Mouse (Mus musculus): ENCODE data around the gene Slc6a6. TPM values are rescaled to one million over a fixed set of nuclear protein-coding genes. Genes with fewer than 3 reads are reported as not detected.

Slc6a6 gene
- polyA plus RNA-seq, 1 experiment from 2014 or later = 48.4 TPM

DNA sequence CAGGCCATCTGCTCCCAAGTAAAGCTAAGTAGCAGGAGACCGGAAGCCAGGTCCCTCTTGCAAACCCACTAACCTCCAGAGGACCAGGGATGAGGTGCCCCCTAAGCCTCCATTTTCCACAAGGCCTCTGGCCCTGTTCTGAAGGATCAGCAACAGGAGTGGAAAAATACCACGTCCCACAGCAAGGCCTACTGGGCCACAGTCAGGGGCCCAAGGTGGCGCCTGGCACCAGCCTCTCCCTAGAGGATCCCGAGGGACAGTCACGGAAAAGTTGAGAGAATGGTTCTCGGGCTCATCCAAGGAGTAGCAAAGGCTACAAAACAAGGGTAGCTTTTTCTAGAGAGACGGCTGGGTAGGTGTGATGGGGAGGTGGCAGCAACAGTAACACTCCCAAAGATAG lies 53.6 kb downstream of the Slc6a6 start:
- no peak overlapping the region for H3K4me3 ChIP-seq
- 80% methylated on average over 7 of the region's 7 CpGs for WGBS
- peaks cover 29% of the 10 kb centered on the region; the same call in 1 of the 2 replicates for H3K4me1 ChIP-seq
- H3K9me3 ChIP-seq = no peaks in the 10 kb centered on the region
- ATAC-seq (ENCODE audit: borderline replicate concordance, extremely low read depth, low FRiP score, low TSS enrichment) = no peak
- H3K27me3 ChIP-seq = no peaks in the 10 kb centered on the region
- peaks cover 47% of the 10 kb centered on the region for H3K36me3 ChIP-seq
- H3K27ac ChIP-seq = peak overlapping the region; percentile 19; the same call in 1 of the 2 replicates
- H3K9ac ChIP-seq = no peak overlapping the region
- no peak overlapping the region for H3K4me2 ChIP-seq

GRCm38 (mm10) chr6:91738058-91738457 lies 54.2 kb downstream of the Slc6a6 start:
- Histone ChIP-seq H3K4me3 (no peak overlapping the region), H3K9ac (no peak overlapping the region), H3K4me1 (peaks cover 29% of the 10 kb centered on the region; the same call in 1 of the 2 replicates), H3K27ac (peak overlapping the region; percentile 19), H3K36me3 (peaks cover 49% of the 10 kb centered on the region), H3K9me3 (no peaks in the 10 kb centered on the region), H3K27me3 (no peaks in the 10 kb centered on the region), H3K4me2 (no peak overlapping the region)
- 36% methylated on average over 5 of the region's 5 CpGs for WGBS
- ATAC-seq (ENCODE audit: borderline replicate concordance, extremely low read depth, low FRiP score, low TSS enrichment) = 0 out of 2 replicates have a peak, but pooled peaks have one; percentile 2

DNA sequence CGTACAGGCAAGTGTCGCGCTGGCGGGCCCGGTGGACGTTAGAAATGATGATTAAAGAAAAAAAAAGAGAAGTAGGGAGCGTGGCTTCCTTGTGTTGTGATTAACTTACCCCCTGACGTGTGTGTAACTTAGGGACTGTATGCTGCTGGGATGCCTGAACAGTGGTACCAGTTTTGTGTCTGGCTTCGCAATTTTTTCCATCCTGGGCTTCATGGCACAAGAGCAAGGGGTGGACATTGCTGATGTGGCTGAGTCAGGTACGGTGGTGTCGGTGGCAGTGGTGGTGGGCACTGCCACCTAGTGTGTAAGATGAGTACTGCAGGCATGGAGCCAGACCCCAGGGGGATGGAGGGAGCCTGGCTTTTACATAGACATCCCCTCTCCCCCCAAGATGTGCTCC lies 57.2 kb downstream of the Slc6a6 start:
- Histone ChIP-seq H3K4me1 (peaks cover 26% of the 10 kb centered on the region; the same call in 1 of the 2 replicates), H3K36me3 (peaks cover 46% of the 10 kb centered on the region), H3K4me3 (no peak overlapping the region), H3K9me3 (no peaks in the 10 kb centered on the region), H3K4me2 (no peak overlapping the region), H3K27ac (no peak overlapping the region), H3K9ac (no peak overlapping the region), H3K27me3 (no peaks in the 10 kb centered on the region)
- 59% methylated on average over 11 of the region's 11 CpGs for WGBS
- no peak for ATAC-seq (ENCODE audit: borderline replicate concordance, extremely low read depth, low FRiP score, low TSS enrichment)

- peaks cover 35% of the 10 kb centered on the region for H3K36me3 ChIP-seq
- WGBS = 65% methylated on average over 3 of the region's 3 CpGs
- no peaks in the 10 kb centered on the region for H3K27me3 ChIP-seq
- H3K4me3 ChIP-seq = no peak overlapping the region
- H3K4me2 ChIP-seq = no peak overlapping the region
- peaks cover 13% of the 10 kb centered on the region; the same call in 1 of the 2 replicates for H3K4me1 ChIP-seq
- ATAC-seq (ENCODE audit: borderline replicate concordance, extremely low read depth, low FRiP score, low TSS enrichment) = no peak
- no peak overlapping the region for H3K9ac ChIP-seq
- no peak overlapping the region for H3K27ac ChIP-seq
- H3K9me3 ChIP-seq = no peaks in the 10 kb centered on the region
Measured at GRCm38 (mm10) chr6:91742466-91742865, 58.6 kb downstream of the Slc6a6 start.

DNA sequence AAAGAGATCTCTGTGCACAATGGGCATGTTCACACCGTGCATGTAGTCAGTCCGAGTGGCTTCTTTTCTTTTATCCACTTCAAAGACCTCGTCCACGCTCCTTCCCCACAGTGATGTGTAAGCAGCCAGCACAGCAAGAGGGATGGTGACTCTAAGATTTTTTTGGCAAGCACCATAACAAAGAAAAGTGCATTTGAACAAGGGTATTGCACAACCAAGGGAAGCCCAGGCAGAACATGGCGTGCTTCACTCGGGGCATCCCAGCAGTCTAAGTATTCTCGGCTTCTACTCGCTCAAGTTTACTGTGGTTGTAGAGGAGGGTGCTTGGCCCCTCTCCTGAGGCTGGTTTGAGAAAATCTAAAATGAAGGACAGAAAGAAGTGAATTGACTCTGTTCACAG lies 59.1 kb downstream of the Slc6a6 start:
- no peak overlapping the region for H3K4me3 ChIP-seq
- no peaks in the 10 kb centered on the region for H3K9me3 ChIP-seq
- ATAC-seq (ENCODE audit: borderline replicate concordance, extremely low read depth, low FRiP score, low TSS enrichment) = no peak
- peaks cover 8% of the 10 kb centered on the region; the same call in 1 of the 2 replicates for H3K4me1 ChIP-seq
- no peak overlapping the region for H3K27ac ChIP-seq
- H3K36me3 ChIP-seq = peaks cover 35% of the 10 kb centered on the region
- H3K4me2 ChIP-seq = no peak overlapping the region
- no peaks in the 10 kb centered on the region for H3K27me3 ChIP-seq
- no peak overlapping the region for H3K9ac ChIP-seq
- WGBS = 74% methylated on average over 8 of the region's 8 CpGs

- H3K36me3 ChIP-seq = peaks cover 40% of the 10 kb centered on the region
- WGBS = 43% methylated on average over 4 of the region's 4 CpGs
- ATAC-seq (ENCODE audit: borderline replicate concordance, extremely low read depth, low FRiP score, low TSS enrichment) = no peak
Measured at GRCm38 (mm10) chr6:91743886-91744285, 60.0 kb downstream of the Slc6a6 start.

DNA sequence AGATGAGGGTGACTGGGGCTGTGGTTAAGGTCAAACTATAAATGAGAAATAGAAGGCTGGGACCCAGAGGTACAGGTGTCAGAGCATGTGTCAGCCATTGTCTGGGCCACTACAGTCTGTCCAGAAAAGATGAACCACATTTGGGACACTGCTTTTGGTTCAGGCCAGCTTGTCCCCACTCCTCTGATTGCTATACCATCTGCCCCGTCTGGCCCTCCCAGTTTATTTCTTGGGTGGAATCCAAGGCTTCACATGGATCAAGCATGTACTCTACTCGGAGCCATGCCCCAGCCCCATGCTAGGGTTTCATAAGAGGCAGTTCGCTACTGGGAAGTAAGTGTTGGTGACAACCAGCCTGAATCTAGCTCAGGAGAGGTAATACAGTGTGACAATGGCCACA lies 61.4 kb downstream of the Slc6a6 start:
- no peaks in the 10 kb centered on the region for H3K27me3 ChIP-seq
- WGBS = 68% methylated on average over 3 of the region's 3 CpGs
- no peak overlapping the region for H3K27ac ChIP-seq
- no peak overlapping the region for H3K4me2 ChIP-seq
- H3K4me3 ChIP-seq = no peak overlapping the region
- H3K36me3 ChIP-seq = peaks cover 45% of the 10 kb centered on the region
- no peaks in the 10 kb centered on the region for H3K9me3 ChIP-seq
- no peak for ATAC-seq (ENCODE audit: borderline replicate concordance, extremely low read depth, low FRiP score, low TSS enrichment)
- no peaks in the 10 kb centered on the region for H3K4me1 ChIP-seq
- no peak overlapping the region for H3K9ac ChIP-seq

More at GRCm38 (mm10) chr6:91743886-91744285, 60.0 kb downstream of the Slc6a6 start:
- Histone ChIP-seq H3K4me2 (no peak overlapping the region), H3K9ac (no peak overlapping the region), H3K9me3 (no peaks in the 10 kb centered on the region), H3K4me3 (no peak overlapping the region), H3K4me1 (no peaks in the 10 kb centered on the region), H3K27me3 (no peaks in the 10 kb centered on the region), H3K27ac (no peak overlapping the region)

DNA sequence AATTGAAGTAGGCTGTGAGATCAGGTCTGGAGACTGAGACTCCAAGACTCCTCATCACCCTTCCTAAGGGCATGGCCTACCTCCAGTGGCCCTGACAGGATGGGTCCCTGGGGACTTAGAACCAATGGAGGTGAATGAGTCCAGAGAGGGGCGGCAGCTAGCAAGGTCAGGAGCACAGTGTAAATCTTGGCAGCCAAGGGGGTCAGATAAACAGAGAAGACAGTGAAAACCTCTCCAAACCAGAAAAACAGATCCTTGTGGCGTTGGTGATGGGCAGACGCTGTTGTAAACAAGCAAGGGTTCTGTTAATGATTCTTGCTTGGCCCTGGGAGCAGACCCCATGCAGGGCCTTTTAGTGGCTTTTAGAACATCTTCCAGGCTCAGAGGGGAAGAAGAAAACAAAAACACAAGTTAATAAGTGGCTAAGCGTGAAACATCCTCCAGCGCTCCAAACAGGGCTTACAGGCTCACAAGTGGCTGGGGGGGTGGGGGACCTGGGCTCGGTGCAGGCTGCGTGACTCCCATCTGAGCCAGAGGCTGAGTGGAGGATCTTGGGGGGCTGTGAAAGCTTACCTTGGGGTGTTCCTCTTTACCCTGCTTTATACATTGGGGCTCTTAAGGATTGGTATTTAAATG lies 62.2 kb downstream of the Slc6a6 start:
- no peak for ATAC-seq (ENCODE audit: borderline replicate concordance, extremely low read depth, low FRiP score, low TSS enrichment)
- no peak overlapping the region for H3K27ac ChIP-seq
- no peak overlapping the region for H3K9ac ChIP-seq
- 68% methylated on average over 7 of the region's 7 CpGs for WGBS
- H3K4me2 ChIP-seq = no peak overlapping the region
- H3K36me3 ChIP-seq = peaks cover 47% of the 10 kb centered on the region
- no peaks in the 10 kb centered on the region for H3K9me3 ChIP-seq
- no peaks in the 10 kb centered on the region for H3K27me3 ChIP-seq
- no peak overlapping the region for H3K4me3 ChIP-seq
- no peaks in the 10 kb centered on the region for H3K4me1 ChIP-seq

DNA sequence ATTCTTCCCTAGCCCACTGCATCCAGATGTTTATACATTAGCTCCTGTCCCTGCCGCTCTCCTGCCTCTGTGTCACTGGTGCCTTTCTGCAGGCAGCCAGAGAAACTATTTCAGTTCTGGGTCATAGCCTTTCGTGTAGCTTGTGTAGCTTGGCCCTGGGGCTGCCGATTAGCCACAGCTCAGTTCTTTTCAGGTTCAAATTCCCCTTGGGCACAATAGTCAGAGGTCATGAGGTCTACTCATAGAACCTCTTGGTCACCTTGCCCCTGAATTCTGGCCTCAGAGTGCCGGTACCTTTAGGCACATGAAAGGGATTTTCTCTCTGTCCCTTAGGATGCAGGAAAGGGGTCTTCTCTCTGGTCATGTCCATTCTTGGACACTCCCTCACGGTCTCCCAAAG lies 62.9 kb downstream of the Slc6a6 start:
- WGBS = 85% methylated on average over 5 of the region's 5 CpGs
- H3K36me3 ChIP-seq = peaks cover 45% of the 10 kb centered on the region
- ATAC-seq (ENCODE audit: borderline replicate concordance, extremely low read depth, low FRiP score, low TSS enrichment) = no peak

GRCm38 (mm10) chr6:91750976-91751375 lies 67.1 kb downstream of the Slc6a6 start:
- Histone ChIP-seq H3K9ac (no peak overlapping the region), H3K4me1 (0 out of 2 replicates have a peak, but pooled peaks cover 3% of the 10 kb centered on the region), H3K9me3 (no peaks in the 10 kb centered on the region), H3K36me3 (peaks cover 40% of the 10 kb centered on the region), H3K4me3 (no peak overlapping the region), H3K27me3 (no peaks in the 10 kb centered on the region), H3K27ac (no peak overlapping the region), H3K4me2 (no peak overlapping the region)
- ATAC-seq (ENCODE audit: borderline replicate concordance, extremely low read depth, low FRiP score, low TSS enrichment) = no peak
- 73% methylated on average over 3 of the region's 3 CpGs for WGBS

More for the DNA sequence above, 62.9 kb downstream of the Slc6a6 start:
- H3K9ac ChIP-seq = no peak overlapping the region
- no peaks in the 10 kb centered on the region for H3K27me3 ChIP-seq
- no peak overlapping the region for H3K27ac ChIP-seq
- H3K9me3 ChIP-seq = no peaks in the 10 kb centered on the region
- H3K4me1 ChIP-seq = no peaks in the 10 kb centered on the region
- no peak overlapping the region for H3K4me2 ChIP-seq
- no peak overlapping the region for H3K4me3 ChIP-seq

GRCm38 (mm10) chr6:91752884-91753283 lies 69.0 kb downstream of the Slc6a6 start:
- H3K36me3 ChIP-seq = peaks cover 45% of the 10 kb centered on the region
- 68% methylated on average over 8 of the region's 8 CpGs for WGBS
- no peaks in the 10 kb centered on the region for H3K27me3 ChIP-seq
- ATAC-seq (ENCODE audit: borderline replicate concordance, extremely low read depth, low FRiP score, low TSS enrichment) = no peak
- no peak overlapping the region for H3K4me2 ChIP-seq
- 0 out of 2 replicates have a peak, but pooled peaks cover 3% of the 10 kb centered on the region for H3K4me1 ChIP-seq
- no peak overlapping the region for H3K9ac ChIP-seq
- no peaks in the 10 kb centered on the region for H3K9me3 ChIP-seq
- no peak overlapping the region for H3K27ac ChIP-seq
- no peak overlapping the region for H3K4me3 ChIP-seq

DNA sequence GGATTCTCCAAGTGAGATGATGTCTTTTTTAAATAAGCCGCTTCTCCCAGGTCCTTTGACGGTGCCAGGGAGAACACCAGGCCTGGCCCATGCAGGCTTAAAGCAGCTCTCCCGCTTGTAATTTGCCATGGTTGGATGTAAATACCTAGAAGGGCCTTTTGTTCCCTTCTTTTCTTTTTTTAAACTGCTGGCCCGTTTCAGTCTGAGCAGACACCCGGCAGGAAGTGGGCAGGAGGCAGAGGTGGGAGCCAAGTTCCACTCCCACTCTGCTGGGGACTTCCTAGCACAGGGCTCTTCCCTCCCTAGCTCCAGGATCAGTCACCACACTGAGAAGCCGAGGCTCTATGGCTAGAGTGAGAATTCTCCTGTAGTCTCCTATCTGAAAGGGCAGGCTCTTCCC lies 70.2 kb downstream of the Slc6a6 start:
- WGBS = 55% methylated on average over 6 of the region's 6 CpGs
- no peak overlapping the region for H3K9ac ChIP-seq
- peaks cover 33% of the 10 kb centered on the region for H3K36me3 ChIP-seq
- H3K27me3 ChIP-seq = no peaks in the 10 kb centered on the region
- ATAC-seq (ENCODE audit: borderline replicate concordance, extremely low read depth, low FRiP score, low TSS enrichment) = no peak
- 0 out of 2 replicates have a peak, but pooled peaks cover 3% of the 10 kb centered on the region for H3K4me1 ChIP-seq
- no peak overlapping the region for H3K27ac ChIP-seq
- H3K9me3 ChIP-seq = no peaks in the 10 kb centered on the region
- no peak overlapping the region for H3K4me3 ChIP-seq
- H3K4me2 ChIP-seq = no peak overlapping the region

All from lung, embryonic 15.5 days (tissue).